Mouse (Mus musculus) bone marrow macrophage, adult 2 months (primary cell): ENCODE data around the gene Lpgat1.

Experiments
- CTCF ChIP-seq: IDR thresholded peaks from 2 replicates; pipeline ENCODE4 v1.5.1; 2012; ENCODE audit warnings: low read depth, mild to moderate bottlenecking, low read length, moderate library complexity
- POLR2A ChIP-seq: IDR thresholded peaks from 2 replicates; pipeline ENCODE4 v1.6.1; 2012; ENCODE audit warnings: mild to moderate bottlenecking, low read depth, low read length, borderline replicate concordance

DNA sequence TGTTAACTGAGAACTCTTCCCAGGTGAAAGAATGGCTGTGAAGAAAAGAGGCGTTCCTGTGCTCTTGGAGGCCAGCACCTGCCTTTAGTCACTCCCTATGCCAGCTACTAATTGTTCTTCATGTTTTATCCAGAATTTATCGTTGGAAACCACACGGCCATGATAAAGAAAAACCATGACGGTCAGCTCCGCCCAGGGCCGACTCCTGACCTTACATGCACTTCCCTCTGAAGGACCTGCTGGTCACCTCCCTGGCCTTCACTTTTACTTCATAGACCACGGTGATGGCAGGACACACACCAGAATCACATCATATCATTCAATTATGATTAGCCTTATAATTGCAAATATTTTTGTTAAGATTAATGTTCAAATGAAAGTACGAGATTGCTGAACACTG, 57.5 kb downstream of the Lpgat1 start:
- TF ChIP-seq CTCF: no peak
- no peak for TF ChIP-seq POLR2A
